Mouse (Mus musculus) kidney, postnatal 10 days (tissue): ENCODE results near the gene Zfhx3.

Experiments
- DNase-seq: peaks from one replicate; pipeline ENCODE4 v3.0.0; 2021; ENCODE audit warnings: mixed read lengths

Zfhx3 gene

DNA sequence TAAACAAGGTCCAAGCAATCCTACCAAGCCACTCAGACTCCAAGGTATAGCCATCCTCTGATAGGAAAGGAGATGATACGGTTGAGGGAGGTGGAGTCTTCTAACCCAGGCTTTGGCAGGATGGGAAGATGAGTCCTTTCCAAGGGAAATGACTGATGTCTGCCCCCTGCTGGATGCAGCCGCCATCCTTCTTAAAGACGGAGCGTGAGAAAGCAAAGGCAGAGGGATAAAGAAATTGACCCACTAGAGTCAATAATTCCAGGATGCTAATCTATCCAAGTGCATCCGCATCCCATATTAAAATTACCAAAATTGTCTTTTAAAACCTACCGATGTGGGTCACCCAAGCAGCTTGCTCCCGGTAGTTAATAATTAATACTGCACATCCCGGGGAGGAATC, 158.7 kb downstream of the Zfhx3 start:
- peak; percentile 49 for DNase-seq

DNA sequence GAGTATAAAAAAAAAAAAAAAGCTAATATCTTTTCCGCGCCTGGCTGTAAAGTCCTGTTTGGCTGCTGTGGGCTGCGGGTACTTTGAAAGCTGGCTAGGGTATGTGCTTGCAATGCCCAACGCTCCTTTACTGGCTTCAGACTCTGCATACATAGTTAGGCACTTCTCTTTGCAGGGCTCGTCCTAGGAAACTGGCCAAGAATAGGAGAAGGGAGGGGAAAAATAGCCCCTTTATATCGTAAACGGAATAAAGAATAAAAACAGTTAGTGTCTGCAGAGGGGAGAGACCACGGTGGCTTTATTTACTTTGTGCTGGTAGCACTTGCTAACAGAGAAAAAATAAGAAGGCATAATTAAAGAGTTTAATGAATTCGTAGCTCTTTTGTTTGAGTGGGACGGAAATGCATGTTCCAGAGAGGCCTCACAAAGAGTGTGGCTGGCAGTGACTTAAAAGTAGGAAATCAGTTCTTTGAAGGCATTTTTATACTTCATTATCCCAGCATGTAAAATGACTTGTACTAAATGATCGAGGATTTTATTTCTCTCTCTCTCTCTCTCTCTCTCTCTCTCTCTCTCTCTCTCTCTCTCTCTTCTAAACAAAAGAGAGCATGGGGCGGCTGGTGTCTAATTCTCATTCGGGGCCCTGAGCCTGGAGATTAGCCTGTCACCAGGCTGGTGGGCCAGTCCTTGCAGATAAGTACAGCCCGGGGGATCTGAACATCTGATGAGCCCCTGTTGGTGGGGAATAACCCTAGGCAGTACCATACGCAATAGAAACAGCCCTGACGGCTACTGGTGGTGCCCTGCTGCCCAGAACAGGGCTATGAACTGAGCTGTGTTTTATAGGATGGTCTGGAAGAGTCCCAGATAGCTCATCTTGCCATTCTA, 159.8 kb downstream of the Zfhx3 start:
- DNase-seq = no peak

DNA sequence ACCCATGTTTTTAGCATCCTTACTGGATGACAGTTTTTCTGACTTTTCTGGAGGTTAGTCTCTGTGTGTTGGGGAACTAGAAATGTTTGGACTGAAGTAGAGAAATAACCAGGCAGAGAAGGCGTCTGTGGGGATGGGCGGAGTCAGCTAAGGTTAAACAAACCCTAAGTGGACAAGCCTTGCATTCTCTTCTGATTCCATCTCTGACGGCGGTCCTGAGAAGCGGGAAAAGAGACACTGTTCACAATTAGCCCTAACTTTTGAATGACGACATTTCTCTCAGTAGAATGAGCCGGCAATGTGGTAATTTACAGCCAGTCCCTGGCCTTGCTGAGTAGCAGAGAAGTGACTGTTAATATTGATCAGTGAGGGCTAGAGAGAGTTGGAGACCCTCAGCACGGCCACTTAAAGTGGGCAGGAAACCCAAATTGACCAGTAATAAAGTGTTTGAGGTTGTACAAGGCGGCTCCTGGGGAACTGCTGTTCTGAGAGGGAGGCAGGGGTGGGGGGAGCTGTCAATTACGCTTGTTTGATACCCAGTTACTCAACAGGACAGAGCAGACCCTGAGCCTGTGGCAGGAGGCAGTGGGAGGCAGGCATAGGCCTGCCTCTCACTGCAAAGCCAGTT, 162.1 kb downstream of the Zfhx3 start:
- no peak for DNase-seq

DNA sequence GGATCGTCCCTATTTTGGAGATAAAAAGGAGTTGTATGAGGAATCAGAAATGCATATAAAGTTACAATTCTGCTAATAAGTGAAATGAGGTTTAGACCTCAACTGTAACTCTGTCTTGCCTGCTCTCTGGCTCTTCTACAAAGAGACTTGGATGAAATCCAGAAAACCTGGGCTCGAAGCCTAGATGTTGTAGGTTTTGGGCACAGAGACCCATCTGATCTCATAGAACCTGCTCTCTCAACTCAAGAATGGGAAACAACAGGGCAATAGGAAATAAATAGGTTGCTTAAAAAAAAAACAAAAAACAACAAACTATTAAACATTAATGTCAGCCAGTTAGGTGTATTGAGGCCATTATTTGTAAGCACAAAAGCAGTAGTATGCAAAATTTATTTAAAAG, 182.6 kb downstream of the Zfhx3 start:
- DNase-seq = no peak

DNA sequence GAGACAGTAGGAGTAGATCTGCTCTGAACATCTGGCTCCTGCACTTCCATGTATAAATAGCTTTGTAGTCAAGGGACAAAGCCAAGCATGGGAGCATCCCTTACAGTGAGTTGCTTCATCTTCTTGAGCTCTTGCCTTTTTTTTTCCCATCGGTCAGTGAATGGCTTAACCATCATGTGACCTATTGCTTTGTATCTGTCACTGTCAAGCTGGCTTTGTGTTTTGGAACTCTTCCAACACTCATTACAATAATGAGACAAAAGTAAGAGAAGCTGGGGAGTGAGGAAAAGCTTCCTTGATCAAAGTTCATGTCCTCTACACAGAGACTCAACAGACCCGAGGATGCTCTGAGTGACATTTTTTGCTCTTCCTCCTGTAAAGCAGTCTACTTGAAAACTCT, 183.0 kb downstream of the Zfhx3 start:
- DNase-seq = no peak

DNA sequence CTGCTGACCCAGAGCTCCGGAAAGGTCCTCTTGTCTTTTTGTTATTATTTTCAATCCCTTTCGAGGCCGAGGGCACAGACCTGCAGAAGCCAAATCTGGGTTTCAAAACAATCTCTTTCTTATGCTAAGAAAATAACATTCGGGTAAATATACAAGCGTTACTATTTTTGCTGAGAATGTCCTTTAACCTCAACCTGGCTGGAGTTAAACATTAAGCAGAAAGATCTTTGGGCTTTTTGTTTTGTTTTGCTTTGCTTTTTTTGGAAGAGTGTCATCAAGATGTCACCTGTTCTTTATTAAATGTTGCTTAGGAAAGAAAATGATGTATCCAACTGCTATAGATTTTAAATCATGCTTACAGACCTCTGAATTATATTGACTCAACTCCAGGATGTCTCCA, 204.1 kb downstream of the Zfhx3 start:
- DNase-seq = no peak

DNA sequence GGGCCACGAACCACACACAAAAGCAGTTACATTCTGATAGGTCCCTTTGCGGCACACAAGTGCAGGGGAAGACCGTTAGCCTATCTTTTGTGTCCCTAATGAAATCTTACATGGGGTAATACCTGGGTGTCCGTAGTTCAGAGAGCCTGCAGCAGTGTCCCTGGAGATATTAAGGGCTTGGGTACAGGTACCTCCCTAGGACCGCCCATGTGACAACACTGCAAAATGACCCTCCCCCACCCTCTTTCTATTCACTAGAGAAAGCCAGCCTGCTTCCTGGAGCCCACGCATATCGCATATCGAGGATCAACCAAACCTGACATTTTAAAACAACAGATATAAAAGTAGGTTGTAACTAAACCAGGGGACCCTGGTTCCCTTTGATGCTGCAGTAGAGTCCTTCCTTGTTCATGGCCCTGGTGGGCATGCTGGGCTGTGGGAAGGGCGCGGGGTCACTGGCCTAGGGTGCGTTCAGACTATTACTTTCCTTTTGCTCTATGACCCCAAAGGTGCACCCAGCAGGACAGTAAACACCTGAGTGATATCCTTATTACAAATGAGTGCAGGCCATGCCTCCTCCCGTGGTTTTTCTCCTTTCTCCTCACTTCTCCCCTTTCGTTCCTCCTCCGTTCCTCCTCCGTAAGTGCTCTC, 206.3 kb downstream of the Zfhx3 start:
- DNase-seq = no peak

DNA sequence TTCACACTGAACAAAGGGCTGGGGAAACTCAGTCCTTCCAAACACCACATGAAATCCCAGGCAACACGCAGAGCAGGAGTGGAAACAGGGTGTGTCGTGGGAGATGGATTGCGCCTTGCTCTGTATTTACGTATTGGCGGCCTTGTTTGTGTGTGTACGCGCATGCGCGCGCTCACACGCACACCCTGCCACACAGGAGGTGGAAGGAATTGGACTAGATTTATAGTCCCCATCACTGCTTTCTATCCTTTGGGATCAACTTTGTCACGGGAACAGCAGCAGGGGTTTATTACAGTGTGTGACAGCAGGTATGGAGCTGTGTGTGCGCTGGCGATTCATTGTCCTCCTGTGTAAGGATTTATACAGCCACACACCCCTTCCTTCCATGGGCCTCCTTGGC, 228.4 kb downstream of the Zfhx3 start:
- no peak for DNase-seq

DNA sequence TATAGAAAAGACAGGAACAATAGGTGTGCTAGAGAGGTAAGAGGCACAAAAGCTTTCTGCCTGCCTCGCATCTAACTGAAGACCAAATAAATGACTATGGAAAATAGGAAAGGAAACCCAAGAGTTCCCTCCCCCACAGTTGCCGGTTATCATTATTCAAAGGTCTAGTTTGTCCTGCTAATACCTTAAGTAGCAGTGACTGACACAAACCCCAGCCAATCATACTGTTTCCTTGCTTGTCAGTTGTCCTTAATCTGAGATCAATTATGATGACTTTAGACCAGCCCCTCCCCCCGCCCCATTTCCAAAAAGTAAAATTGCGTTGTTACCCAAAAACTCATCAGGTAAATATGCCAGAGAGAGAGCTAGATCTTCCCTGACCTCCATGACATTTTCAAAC, 240.9 kb downstream of the Zfhx3 start:
- no peak for DNase-seq

DNA sequence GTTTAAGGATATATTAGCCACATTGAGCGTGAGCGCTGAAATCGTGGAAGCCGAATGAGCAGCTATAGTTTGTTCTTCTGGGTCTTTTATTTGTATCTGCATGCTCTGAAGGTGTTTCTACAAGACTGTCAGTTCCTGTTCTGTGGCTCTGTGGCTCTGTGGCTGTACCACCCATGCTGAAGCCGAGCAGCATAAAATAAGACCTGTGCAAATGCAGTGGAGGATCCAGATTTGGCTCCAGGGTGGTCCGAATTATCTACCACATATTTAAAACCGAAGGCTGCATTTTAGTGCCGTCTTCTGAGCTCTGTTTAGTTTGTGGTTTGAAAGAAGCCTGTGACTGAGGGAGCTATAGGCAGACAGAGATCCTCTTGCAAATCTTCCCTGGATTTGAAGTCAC, 241.5 kb downstream of the Zfhx3 start:
- no peak for DNase-seq

DNA sequence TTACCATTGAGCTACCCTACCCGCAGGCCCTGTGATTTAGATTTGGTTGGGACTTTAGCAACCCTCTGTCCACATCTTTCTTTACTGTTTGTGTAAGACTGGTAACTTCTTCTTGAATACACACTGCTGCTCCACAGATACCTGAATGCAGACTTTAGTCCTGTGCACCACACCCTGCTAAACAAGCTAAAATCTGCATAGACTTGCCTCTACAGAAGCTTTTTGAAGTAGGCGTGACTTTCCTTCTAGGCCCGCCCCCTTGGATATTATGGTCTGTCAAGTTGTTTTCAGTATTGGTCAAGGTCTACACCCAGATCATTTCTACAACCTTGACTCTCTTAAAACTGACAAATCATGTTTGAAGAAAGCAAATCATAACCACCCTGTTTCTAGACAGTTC, 243.8 kb downstream of the Zfhx3 start:
- DNase-seq = no peak

DNA sequence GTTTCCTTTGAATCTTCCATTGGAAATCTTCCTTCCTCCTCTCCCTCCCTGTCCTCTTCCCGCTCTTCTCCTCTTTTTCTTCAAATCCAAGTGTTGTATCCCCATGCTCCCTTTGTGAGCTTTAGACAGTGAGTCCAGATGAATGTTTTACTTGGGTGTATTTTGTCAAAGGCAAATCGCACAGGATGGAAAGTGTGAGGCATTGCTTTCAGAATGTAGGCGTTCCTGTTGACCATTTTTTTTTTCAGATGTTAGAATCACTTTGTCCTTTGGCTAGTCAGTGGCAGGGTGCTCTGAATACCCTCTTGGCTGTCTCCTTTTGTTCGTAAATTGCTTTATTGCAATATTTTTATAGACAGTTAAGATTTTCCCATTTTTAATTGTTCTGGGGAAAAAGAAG, 245.6 kb downstream of the Zfhx3 start:
- DNase-seq = no peak

DNA sequence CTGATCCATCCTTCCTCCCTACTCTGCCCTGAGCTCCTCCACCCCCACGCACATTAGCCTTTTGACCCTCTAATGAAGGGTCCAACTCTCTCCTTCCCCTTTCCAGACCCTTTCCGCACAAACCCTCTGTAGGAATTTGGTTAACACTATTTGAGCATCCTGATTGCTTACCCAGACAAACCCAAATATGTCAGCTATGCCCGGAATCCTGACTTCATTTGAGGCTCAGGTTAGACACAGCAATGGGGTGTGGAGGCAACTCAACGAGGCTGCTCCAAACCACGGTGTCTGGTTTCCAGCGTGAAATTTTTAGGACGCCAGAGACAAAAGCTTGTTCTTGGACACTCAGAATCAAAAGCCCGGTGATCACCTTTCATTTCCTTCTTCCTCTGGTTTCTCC, 252.1 kb downstream of the Zfhx3 start:
- DNase-seq = no peak

DNA sequence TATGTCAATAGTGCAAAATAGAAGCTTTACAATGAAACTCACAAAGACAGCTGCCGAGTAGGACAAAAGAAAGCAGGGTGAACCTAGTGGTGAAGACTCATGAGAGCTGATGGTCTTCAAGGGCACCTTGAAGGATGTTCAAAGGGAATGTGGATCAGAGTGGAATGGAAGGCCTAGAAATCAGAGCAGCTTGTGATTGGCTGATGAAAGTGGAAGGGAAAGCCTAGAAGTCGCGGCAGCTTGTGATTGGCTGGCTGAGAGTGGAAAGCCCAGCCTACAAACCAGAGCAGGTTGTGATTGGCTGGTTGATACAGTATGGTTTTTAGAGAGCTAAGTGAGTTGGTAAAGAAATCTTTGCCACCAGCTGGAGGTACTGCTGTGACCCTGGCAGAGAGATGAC, 272.6 kb downstream of the Zfhx3 start:
- DNase-seq = no peak

DNA sequence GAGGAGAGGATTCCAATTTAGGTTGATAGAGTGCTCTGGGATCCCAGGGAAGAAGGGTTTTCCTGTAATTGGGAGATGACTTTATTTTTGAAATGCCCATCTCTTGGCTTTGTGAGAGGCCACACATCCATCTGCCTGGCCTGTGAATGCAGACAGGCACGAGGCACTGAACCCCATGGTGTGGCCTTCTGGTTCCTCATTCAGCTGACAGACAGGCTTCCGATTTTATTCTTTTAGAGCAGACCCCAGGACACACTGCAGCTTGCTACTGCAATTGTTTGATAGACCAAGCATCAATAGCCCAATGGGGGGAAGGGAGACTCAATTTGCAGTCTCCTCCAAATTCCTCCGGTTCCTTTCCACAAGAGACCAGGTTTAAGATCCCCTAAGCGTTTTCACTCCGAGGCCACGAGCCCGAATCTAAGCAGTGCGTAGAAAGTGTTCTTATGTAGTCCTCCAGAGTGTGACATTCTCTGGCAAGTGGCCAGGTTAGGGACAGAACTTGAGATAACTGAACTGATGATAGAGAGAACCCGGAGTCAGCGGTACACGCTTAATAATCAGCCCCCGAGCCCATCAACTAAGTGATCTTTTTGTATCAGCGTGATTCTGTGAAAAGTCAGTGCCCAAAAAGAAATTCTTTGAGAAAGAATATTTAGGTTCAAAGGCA, 275.9 kb downstream of the Zfhx3 start:
- DNase-seq = peak; percentile 18

DNA sequence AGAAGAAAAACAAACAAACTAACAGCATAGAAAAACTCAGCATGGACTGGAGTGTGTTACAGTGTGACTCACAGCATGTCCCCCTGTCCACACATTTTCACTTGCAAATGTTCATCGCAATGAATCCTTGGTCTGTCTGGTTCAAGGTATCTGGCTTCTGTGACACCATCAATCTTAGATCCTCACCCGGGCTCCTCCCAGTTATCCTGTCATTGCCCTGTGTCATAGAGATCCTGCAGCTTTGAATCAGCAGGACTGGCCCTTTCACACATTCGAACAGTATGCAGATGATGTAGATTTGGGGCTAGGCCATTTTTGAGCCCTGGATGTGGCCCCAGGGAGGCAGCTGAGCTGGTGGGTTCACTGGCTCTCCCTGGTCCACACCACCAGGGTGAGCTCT, 278.1 kb downstream of the Zfhx3 start:
- DNase-seq = no peak

DNA sequence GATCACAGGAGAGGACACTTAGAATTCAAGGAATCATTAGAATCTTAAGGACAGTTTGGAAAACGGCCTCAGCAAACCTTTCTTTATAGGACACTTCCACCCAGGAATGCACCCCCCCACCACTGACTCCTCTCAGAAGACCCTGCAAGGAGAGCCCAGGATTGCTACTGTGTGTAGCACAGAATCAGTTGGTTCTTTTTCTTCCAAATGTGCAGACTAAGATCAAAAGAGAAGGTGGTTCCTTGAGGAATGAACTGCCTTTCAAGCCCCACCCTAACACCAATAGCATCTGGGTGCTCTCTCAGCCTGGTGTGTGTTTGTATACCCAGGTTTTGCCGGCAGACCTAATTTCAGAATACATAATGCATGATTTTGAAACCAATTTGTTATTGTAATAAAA, 279.6 kb downstream of the Zfhx3 start:
- DNase-seq = no peak

DNA sequence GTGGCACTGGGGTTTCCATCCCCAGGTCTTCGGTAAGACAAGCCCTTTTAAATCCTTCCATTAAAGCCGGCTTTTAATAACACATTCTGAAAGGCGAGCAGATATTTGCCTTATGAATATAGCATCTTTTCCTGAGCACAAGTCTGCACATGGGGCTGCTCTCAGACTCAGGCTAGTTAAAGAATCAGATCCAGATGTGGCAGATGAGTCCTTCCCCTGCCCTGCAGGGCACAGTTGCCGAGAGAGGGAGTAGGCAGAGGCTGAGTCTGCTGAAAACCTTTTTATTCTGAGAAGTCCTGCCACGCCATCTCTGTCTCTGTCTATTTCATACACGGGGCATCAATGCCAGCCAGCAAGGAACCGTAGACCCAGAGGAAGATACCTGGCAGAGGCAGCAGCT, 289.9 kb downstream of the Zfhx3 start:
- DNase-seq = no peak

DNA sequence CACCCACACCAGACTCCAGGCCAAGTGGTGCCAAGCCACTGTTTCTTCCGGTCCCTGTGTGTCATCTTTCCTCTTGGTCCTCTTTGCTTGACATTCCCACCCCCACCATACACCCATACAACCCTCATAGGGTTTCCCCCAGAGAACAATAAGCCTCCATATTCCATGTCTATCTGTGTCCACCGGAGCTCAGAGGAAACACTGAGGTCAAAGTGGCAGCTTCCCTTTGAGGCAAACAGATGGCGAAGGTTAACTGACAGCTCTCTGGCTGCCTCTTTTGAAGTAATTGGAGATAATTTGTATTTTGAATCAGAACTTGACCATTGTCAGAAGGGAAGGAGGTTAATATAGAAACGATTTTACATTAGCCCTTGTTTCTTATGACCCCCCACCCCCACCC, 292.0 kb downstream of the Zfhx3 start:
- DNase-seq = no peak

DNA sequence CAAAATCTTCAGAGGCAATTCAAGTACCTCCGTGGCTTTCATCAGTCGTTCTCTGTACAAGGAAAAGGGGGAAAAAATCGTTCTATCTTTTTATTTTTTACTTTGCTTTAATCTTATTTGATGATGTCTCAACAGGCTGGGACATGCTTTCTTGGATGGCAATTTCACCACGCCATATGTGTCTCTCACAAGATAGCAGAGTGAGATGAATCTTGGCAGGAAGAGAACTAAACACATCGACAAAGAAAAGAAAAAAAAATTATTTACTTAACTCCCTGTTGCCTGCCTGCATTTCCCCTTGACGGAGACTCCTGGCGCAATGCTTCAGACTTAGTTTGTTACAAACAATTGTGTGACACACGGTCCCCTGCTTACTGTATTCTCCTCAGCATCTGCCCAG, 294.3 kb downstream of the Zfhx3 start:
- DNase-seq = no peak

DNA sequence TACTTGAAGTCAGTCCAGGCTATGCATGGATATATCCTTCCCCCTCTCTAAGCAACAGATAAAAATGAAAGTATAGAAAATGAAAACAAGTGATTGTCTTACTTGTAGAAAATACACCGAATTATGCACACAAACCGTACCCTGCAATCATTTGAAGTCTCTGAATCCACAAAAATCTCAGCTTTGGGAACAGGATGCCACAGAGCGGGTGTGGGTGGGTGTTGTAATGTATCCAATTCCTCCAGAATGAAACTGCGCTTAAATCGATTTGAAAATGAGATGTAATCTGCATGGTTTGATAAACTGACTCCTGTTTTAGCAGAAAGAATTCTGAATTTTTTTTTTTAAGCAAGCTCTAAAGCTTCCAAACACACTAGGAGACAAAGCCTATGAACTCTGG, 297.1 kb downstream of the Zfhx3 start:
- no peak for DNase-seq

DNA sequence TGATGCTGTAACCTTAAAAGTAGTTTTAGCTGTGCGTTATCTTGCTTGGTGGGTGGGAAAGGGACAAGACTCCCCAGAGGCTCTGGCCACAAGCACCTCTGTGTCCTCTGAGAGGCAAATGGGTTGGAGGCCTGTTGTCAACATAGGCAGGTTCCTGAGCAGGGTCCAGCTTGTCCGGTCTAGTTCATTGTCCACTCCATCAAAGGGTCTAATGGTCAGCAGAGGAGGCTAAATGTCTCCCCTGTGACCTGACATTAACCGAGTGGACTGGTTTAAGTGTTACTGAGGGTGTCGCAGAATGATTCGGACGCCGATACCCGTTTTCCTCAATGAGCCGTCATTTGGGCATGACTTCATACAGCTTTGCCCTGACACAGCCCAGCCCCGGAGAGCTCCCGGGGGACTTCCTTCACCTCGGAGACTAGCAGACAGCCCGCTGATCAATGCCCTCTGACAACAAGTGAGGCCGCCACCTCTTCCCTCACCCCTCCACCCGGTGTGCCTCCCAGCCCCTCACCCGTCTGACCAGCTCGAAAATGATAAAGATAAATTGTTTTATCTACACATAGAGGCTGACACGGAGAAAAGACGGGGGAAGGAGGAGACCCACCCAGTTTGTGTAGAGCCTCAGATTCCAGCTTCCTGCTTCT, 298.7 kb downstream of the Zfhx3 start:
- peak; percentile 9 for DNase-seq

DNA sequence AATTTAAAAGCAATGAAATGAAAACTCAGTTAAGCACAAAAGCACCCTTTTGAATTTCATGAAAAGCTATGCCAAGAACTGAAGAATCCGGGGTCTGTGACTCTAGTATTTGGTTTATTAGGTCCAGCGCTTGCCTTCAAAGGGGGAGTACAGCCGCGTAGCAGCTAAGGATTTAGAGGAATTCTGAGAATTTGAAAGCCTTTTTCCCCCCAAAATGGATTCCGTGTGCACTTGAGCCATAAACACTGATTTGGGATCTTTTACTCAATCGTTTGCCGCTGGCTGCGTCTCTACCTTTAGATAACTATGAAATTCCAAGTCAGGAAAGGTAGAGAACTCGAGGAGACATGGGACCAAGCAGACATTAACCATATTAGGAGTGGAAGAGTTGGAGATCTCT, 300.8 kb downstream of the Zfhx3 start:
- no peak for DNase-seq
